Mouse (Mus musculus) CH12.LX (cell line): ENCODE results near the gene Cdh23. TPM values are rescaled to one million over a fixed set of nuclear protein-coding genes. Genes with fewer than 3 reads are reported as not detected.
A peak's percentile ranks its signal among the peaks of the same experiment; 100 is the strongest.

Experiments used
- DNase-seq: peaks from one replicate; pipeline ENCODE4 v3.0.0-alpha.2; 2013; ENCODE audit errors: extremely low read depth
- H3K27ac ChIP-seq: 2 replicates; pipeline ENCODE4 v1.5.1; 2012; ENCODE audit warnings: low read depth, mild to moderate bottlenecking, control low read depth, moderate library complexity; ENCODE audit not compliant: insufficient read depth
- H3K27me3 ChIP-seq: replicated peaks from 2 replicates; pipeline ENCODE3; 2012; ENCODE audit warnings: inconsistent platforms
- H3K36me3 ChIP-seq, 2 experiments: replicated peaks in 1 of 2; 2 replicates each; pipeline versions ENCODE3 to v1.6.1; 2012; ENCODE audit warnings: inconsistent platforms in 1 of 2, low read length in 1 of 2, mild to moderate bottlenecking in 1 of 2, mixed read lengths in 1 of 2, moderate library complexity in 1 of 2; ENCODE audit not compliant: control insufficient read depth in 1 of 2, insufficient read depth in 1 of 2
- H3K4me1 ChIP-seq, 2 experiments: 2 replicates each; pipeline ENCODE4 v1.6.1; 2012; ENCODE audit warnings: inconsistent platforms in 1 of 2, moderate library complexity in 1 of 2; ENCODE audit not compliant: insufficient read depth in 2 of 2, control insufficient read depth in 1 of 2
- H3K4me2 ChIP-seq: 2 replicates; pipeline ENCODE4 v1.6.1; 2012; ENCODE audit warnings: low read depth, mild to moderate bottlenecking, control low read depth; ENCODE audit not compliant: poor library complexity, insufficient read depth, severe bottlenecking
- H3K4me3 ChIP-seq, 3 experiments: fragments of 150-350 bp in 1 of 3; sonication (generic) in 1 of 3; replicated peaks in 1 of 3; 2 replicates each; pipeline versions ENCODE3 to v1.5.1; 2011 to 2012; ENCODE audit warnings: low read depth in 2 of 3, low read length in 2 of 3, mild to moderate bottlenecking in 2 of 3, moderate library complexity in 2 of 3, control low read depth in 1 of 3, improper control_type of control experiment in 1 of 3, inconsistent platforms in 1 of 3, mixed read lengths in 1 of 3; ENCODE audit not compliant: poor library complexity in 1 of 3
- H3K79me2 ChIP-seq: replicated peaks from 2 replicates; pipeline ENCODE4 v1.6.1; 2012; ENCODE audit warnings: mild to moderate bottlenecking, moderate library complexity; ENCODE audit not compliant: control insufficient read depth, poor library complexity, insufficient read depth, severe bottlenecking; ENCODE audit errors: extremely low read depth
- H3K9ac ChIP-seq: 2 replicates; pipeline ENCODE4 v1.6.1; 2012; ENCODE audit warnings: low read depth, mild to moderate bottlenecking, control low read depth, moderate library complexity; ENCODE audit not compliant: insufficient read depth
- H3K9me3 ChIP-seq: replicated peaks from 2 replicates; pipeline ENCODE3; 2012; ENCODE audit warnings: low read length, inconsistent platforms, mixed read lengths
- BHLHE40 ChIP-seq: IDR thresholded peaks from 2 replicates; pipeline ENCODE4 v1.6.1; 2011; ENCODE audit warnings: mild to moderate bottlenecking, low read depth, low read length, improper control_type of control experiment
- CHD1 ChIP-seq: IDR thresholded peaks from 2 replicates; pipeline ENCODE4 v1.6.1; 2012; ENCODE audit warnings: low read depth, low read length, improper control_type of control experiment, inconsistent platforms
- CHD2 ChIP-seq: IDR thresholded peaks from 2 replicates; pipeline ENCODE4 v1.6.1; 2011; ENCODE audit warnings: low read length, improper control_type of control experiment
- CTCF ChIP-seq, 2 experiments: IDR thresholded peaks in 1 of 2; conservative IDR thresholded peaks in 1 of 2; 2 replicates each; pipeline ENCODE4 v1.5.1; 2011 to 2012; ENCODE audit warnings: low read depth in 2 of 2, low read length in 2 of 2, improper control_type of control experiment in 1 of 2, inconsistent platforms in 1 of 2, mild to moderate bottlenecking in 1 of 2, moderate library complexity in 1 of 2
- E2F4 ChIP-seq: IDR thresholded peaks from 2 replicates; pipeline ENCODE4 v1.6.1; 2011; ENCODE audit warnings: low read depth, low read length, improper control_type of control experiment; ENCODE audit not compliant: insufficient replicate concordance
- ELF1 ChIP-seq: IDR thresholded peaks from 2 replicates; pipeline ENCODE4 v1.6.1; 2014; ENCODE audit warnings: low read depth, mild to moderate bottlenecking, inconsistent platforms, low read length, improper control_type of control experiment
- ETS1 ChIP-seq: conservative IDR thresholded peaks from 2 replicates; pipeline ENCODE4 v1.6.1; 2012; ENCODE audit warnings: low read depth, mild to moderate bottlenecking, inconsistent platforms, low read length, improper control_type of control experiment, moderate library complexity
- HCFC1 ChIP-seq: IDR thresholded peaks from 2 replicates; pipeline ENCODE4 v1.6.1; 2012; ENCODE audit warnings: low read depth, mild to moderate bottlenecking, inconsistent platforms, low read length, improper control_type of control experiment
- IRF4 ChIP-seq: IDR thresholded peaks from 2 replicates; pipeline ENCODE4 v1.6.1; 2014; ENCODE audit warnings: low read depth, mild to moderate bottlenecking, inconsistent platforms, low read length, improper control_type of control experiment
- JUND ChIP-seq: conservative IDR thresholded peaks from 2 replicates; pipeline ENCODE4 v1.6.1; 2011; ENCODE audit warnings: low read depth, low read length, improper control_type of control experiment
- KAT2A ChIP-seq: IDR thresholded peaks from 2 replicates; pipeline ENCODE4 v1.6.1; 2012; ENCODE audit warnings: low read length, improper control_type of control experiment, inconsistent platforms; ENCODE audit not compliant: insufficient replicate concordance
- MAFK ChIP-seq: IDR thresholded peaks from 2 replicates; pipeline ENCODE4 v1.6.1; 2011; ENCODE audit warnings: low read length, improper control_type of control experiment; ENCODE audit not compliant: insufficient replicate concordance
- MAX ChIP-seq: IDR thresholded peaks from 2 replicates; pipeline ENCODE4 v1.6.1; 2011; ENCODE audit warnings: low read length, improper control_type of control experiment
- MAZ ChIP-seq: IDR thresholded peaks from 2 replicates; pipeline ENCODE4 v1.6.1; 2012; ENCODE audit warnings: low read depth, mild to moderate bottlenecking, inconsistent platforms, low read length, improper control_type of control experiment, moderate library complexity
- MEF2A ChIP-seq: IDR thresholded peaks from 2 replicates; pipeline ENCODE4 v1.6.1; 2014; ENCODE audit warnings: low read depth, mild to moderate bottlenecking, inconsistent platforms, low read length, improper control_type of control experiment, borderline replicate concordance
- MXI1 ChIP-seq: IDR thresholded peaks from 2 replicates; pipeline ENCODE4 v1.6.1; 2011; ENCODE audit warnings: mild to moderate bottlenecking, low read depth, low read length, improper control_type of control experiment
- MYC ChIP-seq: IDR thresholded peaks from 2 replicates; pipeline ENCODE4 v1.6.1; 2011; ENCODE audit warnings: low read depth, mild to moderate bottlenecking, improper control_type of control experiment, low read length
- NELFE ChIP-seq: IDR thresholded peaks from 2 replicates; pipeline ENCODE4 v1.6.1; 2011; ENCODE audit warnings: low read depth, low read length, improper control_type of control experiment
- NRF1 ChIP-seq: IDR thresholded peaks from 2 replicates; pipeline ENCODE4 v1.6.1; 2014; ENCODE audit warnings: low read depth, mild to moderate bottlenecking, inconsistent platforms, low read length, improper control_type of control experiment, moderate library complexity
- PAX5 ChIP-seq: IDR thresholded peaks from 2 replicates; pipeline ENCODE4 v1.6.1; 2012; ENCODE audit warnings: low read length, inconsistent platforms, mixed read lengths
- POLR2A ChIP-seq: IDR thresholded peaks from 2 replicates; pipeline ENCODE4 v1.6.1; 2011; ENCODE audit warnings: low read depth, mild to moderate bottlenecking, improper control_type of control experiment, low read length
- POLR2AphosphoS2 ChIP-seq: IDR thresholded peaks from 2 replicates; pipeline ENCODE4 v1.6.1; 2011; ENCODE audit warnings: low read depth, low read length, improper control_type of control experiment
- RAD21 ChIP-seq: IDR thresholded peaks from 2 replicates; pipeline ENCODE4 v1.6.1; 2011; ENCODE audit warnings: low read depth, mild to moderate bottlenecking, low read length, improper control_type of control experiment, moderate library complexity
- RCOR1 ChIP-seq: conservative IDR thresholded peaks from 2 replicates; pipeline ENCODE4 v1.6.1; 2012; ENCODE audit warnings: low read depth, mild to moderate bottlenecking, inconsistent platforms, low read length, improper control_type of control experiment
- SIN3A ChIP-seq: IDR thresholded peaks from 2 replicates; pipeline ENCODE4 v1.6.1; 2012; ENCODE audit warnings: low read length, improper control_type of control experiment, inconsistent platforms
- UBTF ChIP-seq: IDR thresholded peaks from 2 replicates; pipeline ENCODE4 v1.6.1; 2012; ENCODE audit warnings: low read depth, mild to moderate bottlenecking, inconsistent platforms, low read length, improper control_type of control experiment, moderate library complexity
- USF1 ChIP-seq: IDR thresholded peaks from 2 replicates; pipeline ENCODE4 v1.6.1; 2014; ENCODE audit warnings: low read depth, mild to moderate bottlenecking, inconsistent platforms, low read length, improper control_type of control experiment
- USF2 ChIP-seq: conservative IDR thresholded peaks from 2 replicates; pipeline ENCODE4 v1.6.1; 2011; ENCODE audit warnings: low read depth, low read length, improper control_type of control experiment
- ZC3H11A ChIP-seq: IDR thresholded peaks from 2 replicates; pipeline ENCODE4 v1.6.1; 2012; ENCODE audit warnings: low read depth, mild to moderate bottlenecking, inconsistent platforms, low read length, improper control_type of control experiment
- ZKSCAN1 ChIP-seq: IDR thresholded peaks from 2 replicates; pipeline ENCODE4 v1.6.1; 2012; ENCODE audit warnings: low read depth, inconsistent platforms, low read length, improper control_type of control experiment, borderline replicate concordance
- ZMIZ1 ChIP-seq: IDR thresholded peaks from 2 replicates; pipeline ENCODE4 v1.6.1; 2012; ENCODE audit warnings: low read depth, mild to moderate bottlenecking, inconsistent platforms, low read length, improper control_type of control experiment
- ZNF384 ChIP-seq: IDR thresholded peaks from 2 replicates; pipeline ENCODE4 v1.6.1; 2012; ENCODE audit warnings: low read depth, low read length, improper control_type of control experiment, inconsistent platforms
- dilution Hi-C: fragments of 300-500 bp; cut with MboI; formaldehyde crosslinking; loops from 2 replicates; pipeline ENCODE4 v1.14.3; 2020; ENCODE audit warnings: low sequenced_read_pairs; ENCODE audit not compliant: extremely low pct_unique_long_range_greater_than_20kb, extremely low pct_ligation_motif_present
- in situ Hi-C: fragments of 300-500 bp; cut with MboI; formaldehyde crosslinking; loops from 3 replicates; pipeline ENCODE4 v1.14.3; 2019; ENCODE audit warnings: low sequenced_read_pairs, low pct_ligation_motif_present, low pct_unique_long_range_greater_than_20kb, mixed read lengths
- polyA plus RNA-seq: library from polyadenylated mRNA; unstranded; fragments of >175 nt; gene quantifications from 2 replicates; pipeline ENCODE4 v1.2.1, GENCODE M21; 2012; ENCODE audit warnings: low read depth; ENCODE audit not compliant: insufficient read length
- total RNA-seq, 2 experiments: library from RNA; depleted of rRNA; stranded (reverse); fragments of 300-350 nt in 1 of 2; fragments of >200 nt in 1 of 2; gene quantifications; 2 replicates each; pipeline ENCODE4 v1.2.3; 2012 to 2014

Gene Cdh23
- total and polyA plus RNA-seq, 3 experiments = 0.20 to 0.73 (median 0.30) TPM

DNA sequence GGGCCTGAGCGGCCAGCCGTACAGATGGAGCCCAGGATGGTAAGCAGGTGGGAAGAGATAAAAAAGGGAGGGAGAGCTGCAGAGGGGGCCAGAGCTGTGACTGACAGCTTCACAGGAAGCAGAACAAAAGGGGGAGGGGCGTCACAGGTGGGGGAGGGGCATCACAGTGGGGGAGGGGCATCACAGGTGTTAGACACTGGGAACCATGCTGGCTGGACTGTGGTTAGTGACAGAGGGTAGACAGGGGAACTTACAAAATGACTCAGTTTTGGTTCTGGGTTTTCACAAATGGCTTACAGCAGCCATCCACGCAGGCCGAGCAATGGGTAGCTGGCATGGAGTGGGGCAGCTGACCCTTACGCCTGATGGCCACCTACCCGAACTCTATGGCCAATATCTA is 45.1 kb upstream of the Cdh23 start (continued):
- TF ChIP-seq RAD21 (peak; percentile 0), HCFC1 (peak; percentile 45; the same call in 1 of the 2 replicates), ZMIZ1 (peak; percentile 40; the same call in 1 of the 2 replicates), POLR2AphosphoS2 (no peak), NELFE (no peak), MYC (peak; percentile 91), ETS1 (peak; percentile 93), RCOR1 (peak; percentile 90), CHD2 (peak; percentile 98), MAZ (peak; percentile 75), CHD1 (0 out of 2 replicates have a peak, but pooled peaks have one; percentile 24), ZNF384 (no peak), MAFK (peak; percentile 67; the same call in 1 of the 2 replicates), USF2 (no peak), MXI1 (peak; percentile 67; the same call in 1 of the 2 replicates), PAX5 (no peak), E2F4 (no peak), NRF1 (peak; percentile 42; the same call in 1 of the 2 replicates), USF1 (no peak), SIN3A (no peak; the same call in 1 of the 2 replicates), JUND (peak; percentile 87), ZC3H11A (no peak)

DNA sequence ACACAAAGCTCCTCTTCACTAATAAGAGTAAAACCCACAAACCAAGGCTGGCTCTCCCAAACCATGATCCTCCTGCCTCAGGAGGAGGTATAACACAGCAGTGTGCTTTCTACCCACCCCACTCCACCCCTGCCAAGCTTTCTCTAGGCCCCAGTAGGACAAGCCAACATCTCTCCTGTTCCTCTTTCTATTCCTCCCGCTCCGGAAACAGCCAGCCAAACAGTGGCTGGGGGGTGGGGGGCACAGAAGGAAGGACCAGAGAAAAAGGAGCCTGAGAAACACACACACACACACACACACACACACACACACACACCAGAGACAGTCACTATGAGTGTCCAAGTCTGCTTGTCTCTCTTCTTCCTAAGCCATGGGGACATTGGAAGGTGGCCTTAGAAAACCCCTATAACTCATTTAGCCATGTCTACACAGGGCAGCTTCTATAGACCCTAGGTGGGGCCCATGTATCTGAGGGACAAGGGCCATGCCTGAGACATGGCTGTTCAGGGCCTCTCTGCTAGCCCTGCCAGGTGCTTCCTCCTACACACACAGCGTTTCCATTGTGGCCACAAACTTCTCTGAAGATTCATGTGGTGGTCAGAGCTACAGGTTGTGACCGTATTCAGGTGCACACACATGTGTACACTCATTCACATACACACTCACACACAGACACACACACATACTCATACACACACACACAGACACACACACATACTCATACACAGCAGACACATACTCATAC is 43.5 kb upstream of the Cdh23 start:
- Histone ChIP-seq H3K27me3 (no peaks in the 10 kb centered on the region), H3K27ac (peak overlapping the region; percentile 98), H3K9me3 (peaks cover 4% of the 10 kb centered on the region), H3K36me3 (peaks cover 7 to 46% of the 10 kb centered on the region in 2 experiments), H3K9ac (no peak overlapping the region), H3K4me3 (peak overlapping the region in 1 of 3 experiments; percentile 37), H3K4me2 (peak overlapping the region; percentile 64), H3K4me1 (peaks cover 78 to 95% of the 10 kb centered on the region in 2 experiments), H3K79me2 (no peaks in the 10 kb centered on the region; the same call in 1 of the 2 replicates)
- in situ Hi-C loops (no loop called here), dilution Hi-C loops (no loop called here)
- DNase-seq = peak; percentile 80
- TF ChIP-seq POLR2AphosphoS2 (no peak), BHLHE40 (peak; percentile 62), CHD1 (no peak), ETS1 (peak; percentile 6; the same call in 1 of the 2 replicates), PAX5 (no peak), NRF1 (peak; percentile 22; the same call in 1 of the 2 replicates), JUND (peak; percentile 15; the same call in 1 of the 2 replicates), UBTF (no peak; the same call in 1 of the 2 replicates), CHD2 (peak; percentile 77), IRF4 (peak; percentile 80), MAX (peak; percentile 61; the same call in 1 of the 2 replicates), MXI1 (no peak), ZNF384 (no peak; the same call in 1 of the 2 replicates), HCFC1 (peak; percentile 17), CTCF (conservative IDR thresholded peaks at IDR 0.05 in 1 of 2, IDR thresholded peaks at IDR 0.05 in 1 of 2; ENCODE audit: low read depth in 2 of 2, low read length in 2 of 2) (no peak), MAZ (peak; percentile 64; the same call in 1 of the 2 replicates), KAT2A (no peak), ELF1 (no peak; the same call in 1 of the 2 replicates), POLR2A (no peak; the same call in 1 of the 2 replicates), ZMIZ1 (no peak), MEF2A (peak; percentile 41; the same call in 1 of the 2 replicates), RCOR1 (no peak; the same call in 1 of the 2 replicates), USF2 (no peak), ZKSCAN1 (no peak), MAFK (peak; percentile 58; the same call in 1 of the 2 replicates)
